In genomic region chr7:96555294-96555693, GRCm38 (mm10) we compare ENCODE assay signal across 15 mouse cellular contexts.
DNase-seq lines count a peak whose midpoint lies in the region; ATAC-seq and TF ChIP-seq lines count a peak whose summit lies in the region.
"Had no signal": no experiment of that assay in that cellular context is flagged by ENCODE, and none has a peak within 500 bp of the region (broad histone marks: within the 10 kb centered on the region; RNA-seq: fewer than 3 reads in every experiment).

No protein-coding gene starts in this region.

- WGBS in forebrain, embryonic 14.5 days, result 7% methylated on average over 5 of the region's 5 CpGs
- 23% methylated on average over 5 of the region's 5 CpGs for WGBS in limb, embryonic 15.5 days

- H3K9ac ChIP-seq in forebrain, embryonic 14.5 days (ENCODE audit: low read length), result no peak overlapping the region
- no peak overlapping the region for H3K9ac ChIP-seq in limb, embryonic 15.5 days
- H3K9ac ChIP-seq: midbrain, embryonic 12.5 days had no signal

- peaks cover 16% of the 10 kb centered on the region for H3K4me1 ChIP-seq in forebrain, embryonic 14.5 days (ENCODE audit: control insufficient read depth, insufficient read depth, low read length)
- peaks cover 41% of the 10 kb centered on the region for H3K4me1 ChIP-seq in limb, embryonic 15.5 days

- peak; percentile 41; the same call in 1 of the 2 replicates for TF ChIP-seq CTCF in layer of hippocampus, adult 2 months (conservative IDR thresholded peaks at IDR 0.05)

- no peak overlapping the region for H3K4me2 ChIP-seq in forebrain, embryonic 14.5 days (ENCODE audit: low read length)
- H3K4me2 ChIP-seq in limb, embryonic 15.5 days, result no peak overlapping the region
- H3K4me2 ChIP-seq: heart, embryonic 11.5 days; midbrain, embryonic 12.5 days had no signal

- no peaks in the 10 kb centered on the region for H3K9me3 ChIP-seq in forebrain, embryonic 14.5 days (replicated peaks; ENCODE audit: control insufficient read depth, low read length)
- H3K9me3 ChIP-seq in limb, embryonic 15.5 days, result no peaks in the 10 kb centered on the region
- H3K9me3 ChIP-seq: midbrain, embryonic 12.5 days had no signal

- peaks cover 21% of the 10 kb centered on the region for H3K36me3 ChIP-seq in forebrain, embryonic 14.5 days (ENCODE audit: control insufficient read depth, insufficient read depth, low read length)
- H3K36me3 ChIP-seq in limb, embryonic 15.5 days, result peaks cover 1% of the 10 kb centered on the region; the same call in 1 of the 2 replicates

- peak; percentile 47 for ATAC-seq in forebrain, embryonic 14.5 days
- ATAC-seq in limb, embryonic 15.5 days (ENCODE audit: insufficient number of reproducible peaks, low FRiP score, low TSS enrichment, low read depth), result no peak

- H3K27ac ChIP-seq in layer of hippocampus, adult 2 months, result no peak overlapping the region
- peak overlapping the region; percentile 48; the same call in 1 of the 2 replicates for H3K27ac ChIP-seq in forebrain, embryonic 14.5 days (ENCODE audit: low read depth, low read length)
- peak overlapping the region; percentile 18; the same call in 1 of the 2 replicates for H3K27ac ChIP-seq in limb, embryonic 15.5 days
- H3K27ac ChIP-seq: gastrocnemius, adult 2 months had no signal

- no peaks in the 10 kb centered on the region for H3K27me3 ChIP-seq in forebrain, embryonic 14.5 days (replicated peaks; ENCODE audit: control insufficient read depth, insufficient read depth, low read length)
- H3K27me3 ChIP-seq in limb, embryonic 15.5 days, result no peaks in the 10 kb centered on the region
- H3K27me3 ChIP-seq: midbrain, embryonic 12.5 days had no signal

- H3K4me3 ChIP-seq in layer of hippocampus, adult 2 months, result no peak overlapping the region
- no peak overlapping the region for H3K4me3 ChIP-seq in forebrain, embryonic 14.5 days (ENCODE audit: low read depth, low read length)
- H3K4me3 ChIP-seq in limb, embryonic 15.5 days, result no peak overlapping the region
- H3K4me3 ChIP-seq: gastrocnemius, adult 2 months; midbrain, embryonic 12.5 days had no signal

- no peak for DNase-seq in layer of hippocampus, adult 2 months (ENCODE audit: low spot score in 2 of 2)
- DNase-seq in layer of hippocampus, postnatal 36 days, result no peak
- peak; percentile 53 for DNase-seq in embryo, embryonic 11 days
- peak; percentile 71 for DNase-seq in forebrain, embryonic 14.5 days (ENCODE audit: low spot score)
- no peak for DNase-seq in urinary bladder, postnatal 25 days (ENCODE audit: low spot score)
- no peak for DNase-seq in kidney, adult 9 months
- no peak for DNase-seq in MN1 (ENCODE audit: low spot score)
- DNase-seq: adrenal gland, adult 8-10 months; cerebellum, postnatal 36 days; gastrocnemius, adult 2 months; kidney, postnatal 14 days; liver had no signal

Comparison
In these comparisons a context has a peak if more than half of its experiments do, and no peak if none do; other contexts are left out.
1. DNase-seq: peak in embryo, embryonic 11 days (single experiment) and forebrain, embryonic 14.5 days (single experiment); none in layer of hippocampus, adult 2 months (0 of 2), layer of hippocampus, postnatal 36 days (0 of 2), urinary bladder, postnatal 25 days (single experiment), kidney, adult 9 months (single experiment) and MN1 (single experiment).